Mouse (Mus musculus) lung, adult 2 months (tissue): ENCODE results near the gene Ivns1abp. TPM values are rescaled to one million over a fixed set of nuclear protein-coding genes. Genes with fewer than 3 reads are reported as not detected.
A peak's percentile ranks its signal among the peaks of the same experiment; 100 is the strongest.

Source experiments
- DNase-seq: peaks from one replicate; pipeline ENCODE4 v3.0.0; 2022
- H3K4me1 ChIP-seq: fragments of 200-500 bp; 2 replicates; pipeline ENCODE4 v1.6.1; 2011; ENCODE audit warnings: low read length; ENCODE audit not compliant: control insufficient read depth, insufficient read depth
- H3K4me3 ChIP-seq: fragments of 200-500 bp; replicated peaks from 2 replicates; pipeline ENCODE3; 2011; ENCODE audit warnings: low read depth, mild to moderate bottlenecking, control low read depth, low read length; ENCODE audit errors: extremely low read depth
- CTCF ChIP-seq: fragments of 200-500 bp; IDR thresholded peaks from 2 replicates; pipeline ENCODE4 v1.5.1; 2011; ENCODE audit warnings: mild to moderate bottlenecking, low read length, control low read depth; ENCODE audit not compliant: insufficient read depth
- POLR2A ChIP-seq: fragments of 200-500 bp; IDR thresholded peaks from 2 replicates; pipeline ENCODE4 v1.6.1; 2011; ENCODE audit warnings: low read depth, mild to moderate bottlenecking, control low read depth, low read length, borderline replicate concordance; ENCODE audit errors: extremely low read depth
- WGBS: fragments of 180-500 bp; shearing (Covaris S2); methylation state at CpG from one replicate; pipeline ENCODE4 v1.1.7; 2018; 5-methylcytosine and 5-hydroxymethylcytosine counted together
- polyA plus RNA-seq: library from polyadenylated mRNA; depleted of rRNA; stranded (reverse); fragments of >200 nt; gene quantifications from 2 replicates; pipeline ENCODE4 v1.2.3, GENCODE M21; 2012

The Ivns1abp gene
- polyA plus RNA-seq, 1 experiment = 48.9 TPM

DNA sequence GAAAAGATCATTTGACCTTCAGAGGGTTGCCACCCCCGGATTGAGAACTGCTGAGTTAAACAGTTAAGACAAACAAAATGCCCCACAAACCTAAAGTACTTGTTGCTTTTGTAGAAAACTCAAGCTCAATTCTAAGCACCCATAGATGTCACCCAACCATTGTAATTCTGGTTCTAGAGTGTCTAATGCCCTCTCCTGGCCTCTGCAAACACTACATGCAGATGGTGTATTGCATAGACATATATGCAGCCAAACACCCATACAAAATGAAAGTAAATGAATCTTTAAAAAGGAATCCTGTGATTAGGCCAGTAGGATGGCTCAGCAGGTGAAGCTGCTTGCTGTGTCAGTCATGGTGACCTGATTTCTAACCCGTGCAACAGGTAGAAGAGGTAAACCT is 8.6 kb downstream of the Ivns1abp start:
- Histone ChIP-seq H3K4me3 (no peak overlapping the region), H3K4me1 (no peaks in the 10 kb centered on the region; the same call in none of the 2 replicates)
- no peak for DNase-seq
- TF ChIP-seq CTCF (no peak), POLR2A (no peak)
- WGBS = 76% methylated on average over 2 of the region's 2 CpGs

DNA sequence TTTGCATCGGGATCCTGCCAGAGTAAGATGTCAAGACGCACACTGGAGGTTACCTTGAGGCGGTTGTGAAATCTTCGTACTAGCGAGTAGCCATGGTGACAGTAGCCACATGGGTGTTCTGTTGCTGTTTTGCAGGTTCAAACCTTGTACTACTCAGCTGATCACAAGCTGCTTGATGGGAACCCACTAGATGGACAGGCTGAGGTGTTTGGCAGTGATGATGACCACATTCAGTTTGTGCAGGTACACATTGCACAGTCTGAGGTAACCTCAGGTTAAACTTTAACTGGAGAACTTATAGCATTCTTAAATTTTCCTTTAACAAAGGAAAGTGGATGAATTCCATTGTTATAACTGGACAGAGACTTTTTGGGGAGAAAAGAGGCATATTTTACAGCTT is 11.7 kb downstream of the Ivns1abp start:
- no peaks in the 10 kb centered on the region for H3K4me1 ChIP-seq
- DNase-seq = no peak
- 85% methylated on average over 5 of the region's 5 CpGs for WGBS
- no peak for TF ChIP-seq CTCF
- no peak for TF ChIP-seq POLR2A
- no peak overlapping the region for H3K4me3 ChIP-seq

DNA sequence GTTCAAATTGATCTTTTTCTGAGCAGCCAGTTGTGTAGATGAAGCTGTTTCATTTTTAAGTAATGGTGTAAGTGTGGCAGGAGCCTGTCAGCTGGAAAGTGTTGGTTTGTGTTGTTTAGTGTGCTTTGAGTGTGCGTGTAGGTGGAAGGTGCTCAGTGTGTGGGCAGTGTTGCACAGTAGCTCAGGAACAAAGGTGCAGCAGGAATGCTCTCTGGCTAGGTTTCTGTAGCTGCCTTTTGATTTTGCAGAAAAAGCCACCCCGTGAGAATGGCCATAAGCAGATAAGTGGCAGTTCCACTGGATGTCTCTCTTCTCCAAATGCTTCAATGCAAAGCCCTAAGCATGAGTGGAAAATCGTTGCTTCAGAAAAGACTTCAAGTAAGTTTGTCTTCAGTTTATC is 15.1 kb downstream of the Ivns1abp start:
- Histone ChIP-seq H3K4me3 (no peak overlapping the region), H3K4me1 (no peaks in the 10 kb centered on the region)
- DNase-seq = no peak
- TF ChIP-seq CTCF (no peak), POLR2A (no peak)
- WGBS = 88% methylated on average over 3 of the region's 3 CpGs

DNA sequence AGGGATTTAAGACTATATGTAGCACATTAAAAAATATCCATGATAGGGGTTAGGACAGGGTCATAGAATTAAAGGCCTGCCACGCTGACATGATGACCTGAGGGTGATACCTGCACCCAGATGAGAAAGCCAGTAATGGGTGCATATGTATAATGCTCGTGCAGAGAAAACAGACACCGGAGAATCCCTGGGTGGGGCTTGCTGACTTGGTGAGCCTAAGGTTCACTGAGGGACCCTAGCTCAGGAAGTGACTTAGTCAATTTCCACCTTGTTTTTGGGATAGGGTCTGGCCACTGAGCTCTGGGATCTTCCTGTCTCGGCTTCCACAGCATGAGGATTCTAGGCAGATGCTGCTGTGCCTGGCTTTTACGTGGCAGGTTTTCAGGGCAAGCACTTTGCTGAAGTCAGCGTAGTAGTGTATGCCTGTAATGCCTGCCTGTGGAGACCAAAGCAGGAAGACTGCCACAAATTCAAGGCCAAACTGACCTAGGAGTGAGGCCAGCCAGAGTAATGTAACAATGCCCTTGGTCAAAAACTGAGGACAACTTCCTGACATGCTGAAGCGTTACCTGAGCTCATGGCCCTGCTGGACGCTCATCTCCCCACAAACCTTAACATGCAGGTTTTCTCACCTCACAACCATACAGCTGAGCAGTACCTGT is 22.8 kb downstream of the Ivns1abp start:
- no peak for DNase-seq
- Histone ChIP-seq H3K4me3 (no peak overlapping the region), H3K4me1 (no peaks in the 10 kb centered on the region)
- 85% methylated on average over 8 of the region's 8 CpGs for WGBS
- TF ChIP-seq POLR2A (no peak), CTCF (no peak)

DNA sequence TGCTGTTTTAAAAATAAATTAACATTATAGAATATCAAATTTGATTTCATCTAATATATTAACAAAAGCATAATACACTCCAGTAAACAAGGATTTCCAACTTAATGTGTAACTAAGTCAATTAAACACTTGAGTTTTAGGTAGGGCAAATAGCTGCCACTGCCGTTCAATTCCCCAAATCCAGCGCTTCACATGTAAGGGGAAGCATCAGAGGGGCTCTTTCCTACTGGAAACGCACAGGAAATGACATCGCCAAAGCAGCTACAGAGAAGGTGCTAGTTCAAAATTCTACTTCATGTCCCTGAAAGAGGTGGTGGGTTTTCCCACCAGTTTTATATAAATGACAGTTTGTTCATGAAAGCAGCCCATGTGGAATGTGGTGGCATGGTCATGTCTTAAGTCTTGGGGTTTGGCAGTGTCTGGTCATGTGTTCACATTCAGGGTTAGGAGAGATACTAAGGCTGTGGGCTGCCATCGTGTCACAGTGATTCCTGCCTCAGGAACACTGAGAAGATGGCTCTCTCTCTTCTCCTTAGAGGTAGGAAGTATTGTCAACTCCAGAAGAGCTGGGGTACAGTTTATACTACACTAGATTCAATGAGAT is 23.5 kb downstream of the Ivns1abp start:
- 79% methylated on average over 5 of the region's 5 CpGs for WGBS
- TF ChIP-seq CTCF = no peak
- no peak for TF ChIP-seq POLR2A
- no peak overlapping the region for H3K4me3 ChIP-seq
- DNase-seq = no peak
- H3K4me1 ChIP-seq = no peaks in the 10 kb centered on the region

DNA sequence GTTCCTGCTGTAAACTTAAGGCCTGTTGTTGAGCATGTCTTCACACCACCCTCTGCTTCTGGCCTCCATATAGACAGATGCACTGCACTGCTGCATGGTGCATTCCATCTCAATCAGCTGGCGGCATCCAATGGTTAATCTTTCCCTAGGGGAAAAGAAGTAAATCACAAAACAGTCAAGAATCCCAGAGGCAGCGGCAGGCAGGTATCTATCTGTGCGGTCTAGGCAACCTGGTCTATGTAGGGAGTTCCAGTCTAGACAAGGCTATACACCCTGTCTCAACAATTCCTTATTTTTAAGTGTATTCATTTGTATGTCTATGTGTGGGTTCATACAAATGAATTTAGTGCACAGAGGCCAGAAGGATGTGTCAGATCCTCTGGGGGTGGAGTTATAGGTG is 24.2 kb downstream of the Ivns1abp start:
- TF ChIP-seq CTCF (no peak), POLR2A (no peak)

DNA sequence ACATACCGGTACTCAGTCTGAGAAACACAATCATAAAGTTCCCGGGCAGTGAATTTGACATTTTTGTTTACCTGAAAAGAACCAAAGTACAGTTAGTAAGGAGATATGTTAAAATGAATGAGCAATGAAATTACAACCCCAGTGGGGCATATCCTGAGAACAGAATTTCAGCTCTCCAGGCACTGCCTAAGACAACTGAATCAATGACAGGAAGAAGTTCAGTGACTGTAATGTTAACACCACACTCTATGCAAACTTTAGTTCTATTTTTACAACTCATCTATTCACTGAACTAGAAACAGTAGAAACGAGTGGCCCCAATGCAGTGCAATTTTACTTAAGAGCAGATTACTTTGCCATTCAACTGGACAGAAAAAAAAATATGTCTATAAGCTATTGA is 26.3 kb downstream of the Ivns1abp start:
- no peak for DNase-seq
- Histone ChIP-seq H3K4me3 (no peak overlapping the region), H3K4me1 (no peaks in the 10 kb centered on the region)
- 64% methylated on average over 3 of the region's 3 CpGs for WGBS
- TF ChIP-seq CTCF (no peak), POLR2A (no peak)

More for the DNA sequence above, 24.2 kb downstream of the Ivns1abp start:
- 91% methylated on average over 3 of the region's 3 CpGs for WGBS
- Histone ChIP-seq H3K4me3 (no peak overlapping the region), H3K4me1 (no peaks in the 10 kb centered on the region)
- DNase-seq = no peak

DNA sequence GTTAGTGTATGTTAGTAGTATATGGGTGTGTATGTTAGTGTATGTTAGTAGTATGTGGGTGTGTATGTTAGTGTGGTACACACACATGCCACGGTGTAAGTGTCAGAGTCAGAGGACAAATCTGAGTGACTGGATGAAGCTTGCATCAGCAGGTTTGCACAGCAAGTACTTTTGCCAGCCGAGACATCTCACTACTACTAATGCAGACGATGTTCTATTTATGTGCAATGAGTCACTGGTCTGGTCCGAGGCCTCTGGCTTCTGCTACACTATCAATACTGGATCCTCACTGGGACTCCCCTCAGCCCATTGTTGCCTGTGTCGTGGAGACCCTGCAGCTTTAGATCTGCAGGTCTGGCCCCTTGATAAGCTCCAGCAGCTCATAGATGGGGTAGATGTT is 27.3 kb downstream of the Ivns1abp start:
- Histone ChIP-seq H3K4me1 (no peaks in the 10 kb centered on the region), H3K4me3 (no peak overlapping the region)
- 68% methylated on average over 5 of the region's 5 CpGs for WGBS
- DNase-seq = no peak
- TF ChIP-seq POLR2A (no peak), CTCF (no peak)

DNA sequence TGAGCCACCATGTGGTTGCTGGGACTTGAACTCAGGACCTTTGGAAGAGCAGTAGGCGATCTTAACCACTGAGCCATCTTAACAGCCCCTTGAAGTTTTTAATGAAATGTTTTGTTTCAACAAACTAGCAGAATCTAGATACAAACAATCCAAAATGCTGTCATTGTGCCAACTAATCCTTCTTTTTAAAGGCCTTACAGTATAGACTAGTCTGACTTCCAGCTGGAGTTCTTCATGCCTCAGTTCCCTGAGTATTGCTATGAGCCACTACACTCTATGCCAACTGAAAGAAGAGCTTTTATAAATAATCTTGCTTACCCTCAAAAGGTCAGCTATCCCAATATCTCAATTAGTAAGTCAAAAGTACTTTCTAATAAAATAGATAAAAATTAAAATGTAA is 28.5 kb downstream of the Ivns1abp start:
- Histone ChIP-seq H3K4me3 (no peak overlapping the region), H3K4me1 (no peaks in the 10 kb centered on the region)
- 84% methylated on average over 1 of the region's 1 CpGs for WGBS
- no peak for DNase-seq
- TF ChIP-seq CTCF (no peak), POLR2A (no peak)

DNA sequence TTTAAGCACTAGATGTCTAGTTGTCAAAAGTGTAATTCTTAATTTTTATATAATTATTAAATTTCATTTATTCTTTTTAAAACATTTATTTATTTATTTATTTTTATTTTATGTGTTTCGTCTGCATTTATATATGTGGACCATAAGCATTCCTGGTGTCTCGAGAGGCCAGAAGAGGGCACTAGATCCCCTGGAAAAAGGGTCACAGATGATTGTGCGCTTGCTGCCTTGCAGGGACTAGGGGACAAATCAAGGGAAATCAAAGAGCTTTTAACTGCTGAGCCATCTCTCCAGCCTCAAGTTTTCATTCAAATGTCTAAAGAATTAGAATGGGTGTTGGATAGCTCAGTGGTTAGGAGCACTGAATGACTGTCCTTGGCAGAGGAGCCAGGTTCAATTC is 33.1 kb downstream of the Ivns1abp start:
- TF ChIP-seq CTCF = 0 out of 2 replicates have a peak, but pooled peaks have one; percentile 10
- TF ChIP-seq POLR2A = no peak
- no peak overlapping the region for H3K4me3 ChIP-seq
- no peak for DNase-seq
- H3K4me1 ChIP-seq = peaks cover 5% of the 10 kb centered on the region
- 93% methylated on average over 3 of the region's 3 CpGs for WGBS
